Mouse (Mus musculus): ENCODE data around the gene Ltc4s.

Gene Ltc4s

GRCm38 (mm10) chr11:50225611-50226378, 12.6 kb downstream of the Ltc4s start:
- no peak for ATAC-seq (ENCODE audit: insufficient number of reproducible peaks, low FRiP score, low TSS enrichment)

- peak; percentile 64 for ATAC-seq (ENCODE audit: insufficient number of reproducible peaks, low FRiP score, low TSS enrichment)
These were observed 13.5 kb downstream of the Ltc4s start for GRCm38 (mm10) chr11:50224671-50225530.

- ATAC-seq (ENCODE audit: insufficient number of reproducible peaks, low FRiP score, low TSS enrichment): no peak
These were observed 14.4 kb downstream of the Ltc4s start for GRCm38 (mm10) chr11:50223783-50224662.

GRCm38 (mm10) chr11:50222559-50223276, 15.7 kb downstream of the Ltc4s start:
- no peak for ATAC-seq (ENCODE audit: insufficient number of reproducible peaks, low FRiP score, low TSS enrichment)

GRCm38 (mm10) chr11:50219833-50220232, 18.6 kb downstream of the Ltc4s start:
- ATAC-seq (ENCODE audit: insufficient number of reproducible peaks, low FRiP score, low TSS enrichment): no peak

GRCm38 (mm10) chr11:50217811-50218210, 20.6 kb downstream of the Ltc4s start:
- no peak for ATAC-seq (ENCODE audit: insufficient number of reproducible peaks, low FRiP score, low TSS enrichment)

- ATAC-seq (ENCODE audit: insufficient number of reproducible peaks, low FRiP score, low TSS enrichment): no peak
These were observed 21.6 kb downstream of the Ltc4s start for GRCm38 (mm10) chr11:50216724-50217366.

- ATAC-seq (ENCODE audit: insufficient number of reproducible peaks, low FRiP score, low TSS enrichment): no peak
These were observed 22.8 kb downstream of the Ltc4s start for GRCm38 (mm10) chr11:50215633-50216032.

GRCm38 (mm10) chr11:50214631-50215030, 23.8 kb downstream of the Ltc4s start:
- ATAC-seq (ENCODE audit: insufficient number of reproducible peaks, low FRiP score, low TSS enrichment): no peak

- no peak for ATAC-seq (ENCODE audit: insufficient number of reproducible peaks, low FRiP score, low TSS enrichment)
These were observed 25.3 kb downstream of the Ltc4s start for GRCm38 (mm10) chr11:50212848-50213758.

GRCm38 (mm10) chr11:50212060-50212739, 26.2 kb downstream of the Ltc4s start:
- ATAC-seq (ENCODE audit: insufficient number of reproducible peaks, low FRiP score, low TSS enrichment): no peak

- no peak for ATAC-seq (ENCODE audit: insufficient number of reproducible peaks, low FRiP score, low TSS enrichment)
These were observed 26.9 kb downstream of the Ltc4s start for GRCm38 (mm10) chr11:50211322-50212059.

GRCm38 (mm10) chr11:50210505-50211151, 27.8 kb downstream of the Ltc4s start, which contains the start of the genes Sqstm1 and Mgat4b:
Gene Sqstm1, minus strand, starts transcription at chr11:50210827.
Gene Mgat4b, plus strand, starts transcription at chr11:50210890.
- ATAC-seq (ENCODE audit: insufficient number of reproducible peaks, low FRiP score, low TSS enrichment): peak; percentile 53

GRCm38 (mm10) chr11:50210101-50210504, 28.3 kb downstream of the Ltc4s start:
- ATAC-seq (ENCODE audit: insufficient number of reproducible peaks, low FRiP score, low TSS enrichment): peak; percentile 96

- ATAC-seq (ENCODE audit: insufficient number of reproducible peaks, low FRiP score, low TSS enrichment): no peak
These were observed 30.4 kb downstream of the Ltc4s start for GRCm38 (mm10) chr11:50208039-50208438.

- no peak for ATAC-seq (ENCODE audit: insufficient number of reproducible peaks, low FRiP score, low TSS enrichment)
These were observed 31.1 kb downstream of the Ltc4s start for GRCm38 (mm10) chr11:50207344-50207743.
